Mouse (Mus musculus): ENCODE data around the gene Cars.

The Cars gene

DNA sequence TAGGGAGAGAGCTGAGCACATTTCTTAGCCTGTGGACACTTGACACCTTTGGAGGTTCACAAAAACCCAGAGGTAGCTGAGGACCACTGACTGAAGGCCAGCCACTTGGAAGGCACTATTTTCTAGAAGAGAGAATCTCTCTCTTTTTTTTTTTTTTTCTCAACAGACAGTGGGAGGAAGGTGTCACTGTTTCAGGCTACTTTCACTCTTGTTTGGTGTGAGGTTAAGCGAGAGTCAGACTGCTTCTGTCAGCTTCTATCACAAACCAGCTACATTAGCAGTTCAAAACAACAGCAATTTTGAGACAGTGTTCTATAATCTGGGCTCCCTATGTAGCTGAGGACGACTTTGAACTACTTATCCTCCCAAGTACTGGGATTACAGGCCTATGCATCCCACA lies 26.3 kb upstream of the Cars start:
- peaks cover 6% of the 10 kb centered on the region; the same call in 1 of the 2 replicates for H3K4me1 ChIP-seq (replicated peaks; ENCODE audit: low read depth, low read length)
- no peak overlapping the region for H3K4me3 ChIP-seq (replicated peaks; ENCODE audit: low read length)
- no peak for TF ChIP-seq POU5F1 (IDR thresholded peaks at IDR 0.05; ENCODE audit: borderline replicate concordance, low read length)
- TF ChIP-seq CTCF (conservative IDR thresholded peaks at IDR 0.05; ENCODE audit: low read length): no peak
- H3K9me3 ChIP-seq (ENCODE audit: low read length): peaks cover 11% of the 10 kb centered on the region
- H3K27me3 ChIP-seq (ENCODE audit: insufficient read depth, low read length): 0 out of 2 replicates have a peak, but pooled peaks cover 3% of the 10 kb centered on the region
- no peaks in the 10 kb centered on the region for H3K36me3 ChIP-seq (ENCODE audit: insufficient read depth, low read length)

DNA sequence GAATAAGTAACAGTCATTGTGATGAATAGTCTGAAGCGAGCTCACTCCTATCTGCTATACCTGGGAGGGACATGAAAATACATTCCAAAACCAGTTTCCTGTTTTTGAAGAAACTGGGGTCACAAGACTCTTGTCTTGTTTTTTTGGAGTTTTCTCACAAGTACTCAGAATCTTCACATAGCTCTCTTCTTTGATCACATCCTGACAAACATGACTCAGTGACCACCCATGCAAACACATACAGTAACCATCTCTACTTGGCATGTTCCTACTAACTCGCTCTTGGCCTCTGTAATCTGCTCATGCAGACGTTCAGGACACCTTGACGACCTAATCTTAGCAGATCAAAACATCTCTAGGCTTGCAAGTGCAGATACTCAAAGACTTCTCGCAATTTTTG lies 25.3 kb upstream of the Cars start:
- peaks cover 6% of the 10 kb centered on the region; the same call in 1 of the 2 replicates for H3K4me1 ChIP-seq (replicated peaks; ENCODE audit: low read depth, low read length)
- TF ChIP-seq CTCF (conservative IDR thresholded peaks at IDR 0.05; ENCODE audit: low read length) (no peak), POU5F1 (IDR thresholded peaks at IDR 0.05; ENCODE audit: borderline replicate concordance, low read length) (no peak), NANOG (IDR thresholded peaks at IDR 0.05; ENCODE audit: borderline replicate concordance, low read length) (no peak)
- H3K9me3 ChIP-seq (ENCODE audit: low read length): peaks cover 11% of the 10 kb centered on the region
- H3K27me3 ChIP-seq (ENCODE audit: insufficient read depth, low read length): 0 out of 2 replicates have a peak, but pooled peaks cover 3% of the 10 kb centered on the region
- no peaks in the 10 kb centered on the region for H3K36me3 ChIP-seq (ENCODE audit: insufficient read depth, low read length)
- no peak overlapping the region for H3K4me3 ChIP-seq (replicated peaks; ENCODE audit: low read length)

DNA sequence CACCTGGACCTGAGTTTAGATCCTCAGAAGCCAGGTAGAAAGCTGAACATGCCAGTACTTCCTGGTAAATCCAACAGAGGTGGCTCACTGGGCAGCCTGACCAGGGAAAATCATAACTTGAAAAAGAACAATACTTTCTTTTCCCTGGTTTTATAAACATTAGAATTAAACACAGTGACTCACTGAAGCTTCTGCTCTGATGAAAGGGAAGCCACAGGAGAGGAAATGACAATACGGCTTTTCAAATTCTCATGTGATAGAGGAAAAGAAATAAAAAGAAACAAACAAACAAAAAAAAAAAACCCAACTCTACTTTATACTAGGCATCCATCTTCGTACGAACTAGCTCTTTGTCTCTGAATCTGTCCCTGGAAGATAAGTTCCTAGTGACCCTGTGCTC lies 24.7 kb upstream of the Cars start:
- peaks cover 11% of the 10 kb centered on the region for H3K9me3 ChIP-seq (ENCODE audit: low read length)
- TF ChIP-seq POU5F1 (IDR thresholded peaks at IDR 0.05; ENCODE audit: borderline replicate concordance, low read length) (no peak), CTCF (conservative IDR thresholded peaks at IDR 0.05; ENCODE audit: low read length) (no peak), NANOG (IDR thresholded peaks at IDR 0.05; ENCODE audit: borderline replicate concordance, low read length) (no peak)
- H3K27me3 ChIP-seq (ENCODE audit: insufficient read depth, low read length): 0 out of 2 replicates have a peak, but pooled peaks cover 3% of the 10 kb centered on the region
- H3K4me1 ChIP-seq (replicated peaks; ENCODE audit: low read depth, low read length): peaks cover 6% of the 10 kb centered on the region; the same call in 1 of the 2 replicates
- H3K36me3 ChIP-seq (ENCODE audit: insufficient read depth, low read length): no peaks in the 10 kb centered on the region
- H3K4me3 ChIP-seq (replicated peaks; ENCODE audit: low read length): no peak overlapping the region

DNA sequence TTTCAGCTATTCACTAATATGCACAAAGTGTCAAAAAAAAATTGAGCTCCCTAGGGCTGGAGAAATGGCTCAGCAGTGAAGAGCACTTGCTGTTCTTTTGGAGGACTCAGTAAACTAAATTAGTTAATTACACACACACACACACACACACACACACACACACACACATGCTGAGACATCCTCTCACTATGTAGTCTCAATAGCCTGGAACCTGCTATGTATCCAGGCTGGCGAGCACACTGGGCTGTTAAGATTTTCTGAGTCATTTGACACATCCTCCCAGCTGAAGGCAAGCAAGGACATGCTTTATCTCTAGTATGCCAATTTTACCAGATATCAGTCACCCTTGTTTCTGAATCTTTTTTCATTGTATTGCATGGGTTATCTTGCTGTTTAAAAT lies 21.1 kb upstream of the Cars start:
- TF ChIP-seq CTCF (conservative IDR thresholded peaks at IDR 0.05; ENCODE audit: low read length): no peak
- no peak for TF ChIP-seq NANOG (IDR thresholded peaks at IDR 0.05; ENCODE audit: borderline replicate concordance, low read length)
- TF ChIP-seq POU5F1 (IDR thresholded peaks at IDR 0.05; ENCODE audit: borderline replicate concordance, low read length): no peak
- no peaks in the 10 kb centered on the region for H3K36me3 ChIP-seq (ENCODE audit: insufficient read depth, low read length)
- peaks cover 11% of the 10 kb centered on the region for H3K9me3 ChIP-seq (ENCODE audit: low read length)
- peaks cover 3% of the 10 kb centered on the region; the same call in 1 of the 2 replicates for H3K27me3 ChIP-seq (ENCODE audit: insufficient read depth, low read length)
- no peak overlapping the region for H3K4me3 ChIP-seq (replicated peaks; ENCODE audit: low read length)
- peaks cover 6% of the 10 kb centered on the region; the same call in 1 of the 2 replicates for H3K4me1 ChIP-seq (replicated peaks; ENCODE audit: low read depth, low read length)

DNA sequence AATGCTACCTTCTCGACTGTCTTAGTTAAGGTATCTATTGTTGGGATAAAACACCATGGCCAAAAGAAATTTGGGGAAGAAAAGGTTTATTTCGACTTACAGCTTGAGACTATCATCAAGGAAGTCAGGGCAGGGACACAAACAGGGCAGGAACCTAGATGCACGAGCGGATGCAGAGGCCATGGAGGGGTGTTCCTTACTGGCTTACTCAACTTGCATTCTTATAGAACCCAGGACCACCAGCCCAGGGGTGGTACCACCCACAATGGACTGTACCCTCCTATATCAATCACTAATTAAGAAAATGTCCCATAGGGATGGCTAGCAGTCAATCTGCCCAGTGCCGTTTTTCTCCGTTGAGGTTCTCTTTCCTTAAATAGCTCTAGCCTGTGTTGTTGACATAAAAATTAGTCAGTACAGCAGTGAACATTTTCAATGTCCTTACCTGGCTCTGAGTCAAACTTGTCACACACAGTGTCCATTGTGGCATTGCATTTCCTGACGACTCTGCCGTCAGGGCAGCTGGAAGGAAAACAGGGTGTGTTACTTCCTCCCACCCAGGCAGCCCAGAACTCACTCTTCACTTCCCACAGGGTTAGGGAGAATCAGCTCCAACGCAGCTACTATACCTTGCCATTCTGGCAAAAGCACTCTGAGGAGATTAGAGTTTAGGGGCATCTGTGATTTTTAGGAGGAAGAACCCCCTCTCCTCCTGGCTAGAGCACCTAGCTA lies 14.7 kb upstream of the Cars start:
- H3K36me3 ChIP-seq (ENCODE audit: insufficient read depth, low read length): no peaks in the 10 kb centered on the region
- H3K4me1 ChIP-seq (replicated peaks; ENCODE audit: low read depth, low read length): 0 out of 2 replicates have a peak, but pooled peaks cover under 1% of the 10 kb centered on the region
- no peak overlapping the region for H3K4me3 ChIP-seq (replicated peaks; ENCODE audit: low read length)
- no peaks in the 10 kb centered on the region for H3K9me3 ChIP-seq (ENCODE audit: low read length)
- no peaks in the 10 kb centered on the region; the same call in 1 of the 2 replicates for H3K27me3 ChIP-seq (ENCODE audit: insufficient read depth, low read length)
- TF ChIP-seq POU5F1 (IDR thresholded peaks at IDR 0.05; ENCODE audit: borderline replicate concordance, low read length): no peak
- TF ChIP-seq NANOG (IDR thresholded peaks at IDR 0.05; ENCODE audit: borderline replicate concordance, low read length): no peak
- no peak for TF ChIP-seq CTCF (conservative IDR thresholded peaks at IDR 0.05; ENCODE audit: low read length)

DNA sequence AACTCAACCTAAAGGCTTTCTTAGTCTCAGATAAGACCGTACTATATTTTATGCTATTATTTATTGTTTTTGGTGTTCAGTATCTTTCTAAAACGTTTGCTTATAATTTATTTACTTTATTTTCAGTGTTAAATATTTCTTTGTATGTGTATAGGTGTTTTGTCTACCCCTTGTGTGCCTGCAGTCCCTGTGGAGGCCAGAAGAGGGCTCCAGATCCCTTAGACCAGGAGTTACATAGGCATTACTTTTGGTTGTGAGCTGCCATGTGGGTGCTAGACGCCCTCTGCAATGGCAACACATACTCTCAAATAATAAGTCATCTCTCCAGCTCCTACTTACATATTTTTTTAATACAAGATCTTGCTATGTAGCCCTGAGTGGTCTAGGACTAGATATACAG lies 12.3 kb upstream of the Cars start:
- H3K9me3 ChIP-seq (ENCODE audit: low read length): peaks cover 3% of the 10 kb centered on the region
- H3K27me3 ChIP-seq (ENCODE audit: insufficient read depth, low read length): no peaks in the 10 kb centered on the region
- TF ChIP-seq NANOG (IDR thresholded peaks at IDR 0.05; ENCODE audit: borderline replicate concordance, low read length) (no peak), POU5F1 (IDR thresholded peaks at IDR 0.05; ENCODE audit: borderline replicate concordance, low read length) (no peak), CTCF (conservative IDR thresholded peaks at IDR 0.05; ENCODE audit: low read length) (peak; percentile 80)
- H3K4me3 ChIP-seq (replicated peaks; ENCODE audit: low read length): no peak overlapping the region
- H3K4me1 ChIP-seq (replicated peaks; ENCODE audit: low read depth, low read length): 0 out of 2 replicates have a peak, but pooled peaks cover 4% of the 10 kb centered on the region
- H3K36me3 ChIP-seq (ENCODE audit: insufficient read depth, low read length): no peaks in the 10 kb centered on the region

DNA sequence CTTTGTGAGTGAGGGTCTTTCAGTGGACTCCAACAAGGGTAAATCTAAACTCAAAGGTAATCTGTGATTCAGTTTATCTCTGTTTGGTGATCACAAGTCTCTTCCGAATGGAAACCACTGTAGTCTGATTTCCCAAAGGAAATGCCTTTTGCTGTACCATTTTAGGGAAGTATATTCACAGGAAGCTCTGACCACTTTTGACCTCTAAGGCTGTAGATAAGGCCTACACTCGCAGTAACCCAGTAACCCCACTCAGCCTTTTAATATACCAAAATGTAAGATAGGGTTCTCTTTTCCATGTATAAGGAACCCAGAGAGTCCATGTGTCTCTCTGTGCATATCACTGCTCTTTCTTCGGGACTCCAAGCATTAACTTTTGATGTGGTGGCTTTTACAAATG lies 5.4 kb upstream of the Cars start:
- H3K9me3 ChIP-seq (ENCODE audit: low read length): peaks cover 10% of the 10 kb centered on the region
- peaks cover 21% of the 10 kb centered on the region for H3K4me1 ChIP-seq (replicated peaks; ENCODE audit: low read depth, low read length)
- no peaks in the 10 kb centered on the region for H3K36me3 ChIP-seq (ENCODE audit: insufficient read depth, low read length)
- no peak overlapping the region for H3K4me3 ChIP-seq (replicated peaks; ENCODE audit: low read length)
- TF ChIP-seq CTCF (conservative IDR thresholded peaks at IDR 0.05; ENCODE audit: low read length): no peak
- no peak for TF ChIP-seq POU5F1 (IDR thresholded peaks at IDR 0.05; ENCODE audit: borderline replicate concordance, low read length)
- no peak for TF ChIP-seq NANOG (IDR thresholded peaks at IDR 0.05; ENCODE audit: borderline replicate concordance, low read length)
- no peaks in the 10 kb centered on the region for H3K27me3 ChIP-seq (ENCODE audit: insufficient read depth, low read length)

DNA sequence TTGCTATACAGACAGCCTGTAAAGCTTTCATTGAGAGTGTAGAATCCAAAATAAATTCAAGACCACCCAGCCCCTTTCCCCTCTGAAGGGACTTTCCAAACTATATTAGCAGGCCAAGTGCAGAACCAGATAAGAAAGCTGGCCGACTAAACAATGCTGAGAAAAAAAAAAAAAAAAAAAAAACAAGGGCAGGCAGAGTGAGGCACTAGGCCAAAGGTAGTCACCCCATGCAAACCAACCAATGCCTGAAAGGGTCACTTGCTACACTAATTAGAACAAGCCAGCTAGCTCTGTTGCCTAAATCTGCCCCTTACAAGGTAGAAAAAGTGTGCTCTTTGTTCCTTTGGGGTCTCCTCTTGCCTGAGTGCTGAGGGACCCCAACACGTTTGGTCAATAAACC lies 5.0 kb upstream of the Cars start:
- no peaks in the 10 kb centered on the region for H3K27me3 ChIP-seq (ENCODE audit: insufficient read depth, low read length)
- peaks cover 22% of the 10 kb centered on the region for H3K4me1 ChIP-seq (replicated peaks; ENCODE audit: low read depth, low read length)
- H3K9me3 ChIP-seq (ENCODE audit: low read length): peaks cover 10% of the 10 kb centered on the region

More for the DNA sequence above, 5.0 kb upstream of the Cars start:
- TF ChIP-seq POU5F1 (IDR thresholded peaks at IDR 0.05; ENCODE audit: borderline replicate concordance, low read length): no peak
- no peak for TF ChIP-seq CTCF (conservative IDR thresholded peaks at IDR 0.05; ENCODE audit: low read length)
- TF ChIP-seq NANOG (IDR thresholded peaks at IDR 0.05; ENCODE audit: borderline replicate concordance, low read length): no peak
- Histone ChIP-seq H3K4me3 (replicated peaks; ENCODE audit: low read length) (no peak overlapping the region), H3K36me3 (ENCODE audit: insufficient read depth, low read length) (no peaks in the 10 kb centered on the region)

All from E14TG2a.4 (cell line).